Mouse (Mus musculus): ENCODE measurements around the gene Arhgef12. TPM values are rescaled to one million over a fixed set of nuclear protein-coding genes. Genes with fewer than 3 reads are reported as not detected.

Arhgef12 gene
- polyA plus RNA-seq, 1 experiment from 2014 or later: 7.8 TPM

DNA sequence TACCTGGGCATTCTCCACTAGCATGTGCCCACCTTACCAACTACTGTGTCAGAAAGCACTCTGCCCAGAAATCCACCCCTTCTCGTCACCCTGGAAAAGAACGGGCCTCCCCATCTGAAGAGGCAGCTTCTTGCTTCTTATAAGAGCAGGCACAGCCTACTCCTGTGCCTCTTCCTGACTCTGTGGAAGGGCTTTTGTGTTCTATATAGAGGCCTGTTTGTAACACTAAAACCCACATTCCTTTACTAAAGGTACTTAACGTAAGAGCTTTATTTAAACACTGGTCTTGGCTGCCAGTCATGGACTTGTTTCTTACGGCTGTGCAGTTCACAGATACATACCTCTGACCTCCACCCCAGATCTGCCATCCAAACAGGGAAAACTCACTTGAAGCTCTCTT, 185.2 kb downstream of the Arhgef12 start:
- Histone ChIP-seq H3K4me1 (peaks cover 27% of the 10 kb centered on the region), H3K9me3 (replicated peaks) (no peaks in the 10 kb centered on the region), H3K4me3 (no peak overlapping the region), H3K36me3 (no peaks in the 10 kb centered on the region), H3K27ac (replicated peaks) (no peak overlapping the region), H3K27me3 (ENCODE audit: low read depth, poor library complexity, severe bottlenecking) (no peaks in the 10 kb centered on the region; the same call in 1 of the 2 replicates)
- WGBS: 75% methylated on average over 4 of the region's 4 CpGs
- DNase-seq (ENCODE audit: low spot score): no peak

DNA sequence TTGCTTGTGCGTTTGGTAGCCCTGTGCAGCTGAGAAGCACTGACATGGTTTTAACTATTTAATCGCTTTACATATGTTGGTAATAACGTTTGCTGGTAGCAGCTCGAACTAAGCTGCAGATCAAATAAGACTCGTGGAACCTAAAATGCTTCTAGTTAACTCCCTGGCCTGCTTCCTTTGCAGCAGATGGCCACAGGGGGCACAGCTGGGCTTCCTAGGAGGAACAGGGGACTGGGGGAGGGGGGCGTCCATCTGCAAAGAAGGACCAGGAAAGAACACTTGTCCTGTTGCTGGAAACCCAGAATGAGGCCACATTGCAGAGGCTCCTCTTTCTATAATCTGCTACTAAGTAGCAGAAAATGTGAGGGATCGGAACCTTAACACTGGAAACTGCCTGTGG, 186.8 kb downstream of the Arhgef12 start:
- 50% methylated on average over 7 of the region's 7 CpGs for WGBS
- peak overlapping the region; percentile 42; the same call in 1 of the 2 replicates for H3K27ac ChIP-seq (replicated peaks)

DNA sequence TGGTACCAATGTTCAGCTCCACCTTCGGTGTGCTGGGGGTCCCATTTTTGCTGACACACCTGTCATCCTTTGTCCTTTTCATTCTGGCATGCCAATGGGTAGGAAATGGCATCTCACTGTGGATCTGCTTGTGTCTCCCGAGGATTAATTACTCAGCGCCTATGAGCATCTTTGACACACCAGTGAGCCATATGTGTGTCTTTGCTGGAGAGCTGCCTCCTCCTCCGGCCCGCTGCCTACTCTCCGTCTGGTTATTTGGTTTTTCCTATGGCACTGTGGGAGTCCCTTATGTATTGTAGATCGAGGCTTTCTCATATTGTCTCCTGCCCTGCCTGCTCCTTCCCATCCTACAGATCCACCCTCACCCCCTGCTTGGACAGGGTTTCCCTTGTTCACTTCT, 189.1 kb downstream of the Arhgef12 start:
- no peaks in the 10 kb centered on the region for H3K36me3 ChIP-seq
- no peak overlapping the region for H3K27ac ChIP-seq (replicated peaks)
- H3K4me1 ChIP-seq: peaks cover 16% of the 10 kb centered on the region
- H3K9me3 ChIP-seq (replicated peaks): no peaks in the 10 kb centered on the region
- no peaks in the 10 kb centered on the region; the same call in 1 of the 2 replicates for H3K27me3 ChIP-seq (ENCODE audit: low read depth, poor library complexity, severe bottlenecking)
- DNase-seq (ENCODE audit: low spot score): no peak
- no peak overlapping the region for H3K4me3 ChIP-seq
- WGBS: 89% methylated on average over 7 of the region's 7 CpGs

More for the DNA sequence above, 186.8 kb downstream of the Arhgef12 start:
- Histone ChIP-seq H3K27me3 (ENCODE audit: low read depth, poor library complexity, severe bottlenecking) (no peaks in the 10 kb centered on the region; the same call in 1 of the 2 replicates), H3K9me3 (replicated peaks) (no peaks in the 10 kb centered on the region), H3K4me1 (peaks cover 27% of the 10 kb centered on the region), H3K36me3 (no peaks in the 10 kb centered on the region), H3K4me3 (no peak overlapping the region)
- peak; percentile 33 for DNase-seq (ENCODE audit: low spot score)

Other genes starting within 250 kb of the Arhgef12 start
- gene Grik4, start 162.7 kb downstream of the Arhgef12 start, polyA plus RNA-seq (2016; fragmentation: Nextera tagmentation; extraction: Ambion mirVana): 1.7 and 3.0 TPM in 2 replicates
- 12.6 and 16.3 TPM in 2 replicates for gene Tmem136, start 9.3 kb upstream of the Arhgef12 start, polyA plus RNA-seq (2016; fragmentation: Nextera tagmentation; extraction: Ambion mirVana)
- not detected in 2 replicates for gene Pou2f3, start 103.1 kb upstream of the Arhgef12 start, polyA plus RNA-seq (2016; fragmentation: Nextera tagmentation; extraction: Ambion mirVana)
- gene Oaf, start 132.7 kb upstream of the Arhgef12 start, polyA plus RNA-seq (2016; fragmentation: Nextera tagmentation; extraction: Ambion mirVana): 32.0 and 36.5 TPM in 2 replicates
- 0.94 and 0.98 TPM in 2 replicates for gene Trim29, start 203.6 kb upstream of the Arhgef12 start, polyA plus RNA-seq (2016; fragmentation: Nextera tagmentation; extraction: Ambion mirVana)

All from midbrain, embryonic 10.5 days (tissue).